Mouse (Mus musculus) cortical plate, adult 2 months (tissue): ENCODE results near the gene Cep44.

Source experiments
- CTCF ChIP-seq: fragments of 200-500 bp; IDR thresholded peaks from 2 replicates; pipeline ENCODE4 v1.5.1; 2011; ENCODE audit warnings: mild to moderate bottlenecking, control low read depth, low read length; ENCODE audit not compliant: insufficient read depth; ENCODE audit errors: extremely low read depth
- POLR2A ChIP-seq: fragments of 200-500 bp; IDR thresholded peaks from 2 replicates; pipeline ENCODE4 v1.6.1; 2011; ENCODE audit warnings: mild to moderate bottlenecking, low read length, control low read depth; ENCODE audit not compliant: insufficient read depth; ENCODE audit errors: extremely low read depth

GRCm38 (mm10) chr8:56489496-56489895 lies 61.4 kb downstream of the Cep44 start:
- TF ChIP-seq POLR2A (no peak), CTCF (no peak)
